Mouse (Mus musculus) ES-E14 (cell line): ENCODE measurements around the gene Nrf1.

Experiments used
- MAFK ChIP-seq: IDR thresholded peaks from 2 replicates; pipeline ENCODE4 v1.6.1; 2014; ENCODE audit warnings: mild to moderate bottlenecking, low read depth, low read length, inconsistent platforms; ENCODE audit not compliant: insufficient read depth
- ZNF384 ChIP-seq: IDR thresholded peaks from 2 replicates; pipeline ENCODE4 v1.6.1; 2012; ENCODE audit warnings: low read depth, low read length, inconsistent platforms

GRCm38 (mm10) chr6:30021656-30022055 lies 26.1 kb upstream of the Nrf1 start:
- TF ChIP-seq MAFK = no peak
- TF ChIP-seq ZNF384 = no peak
